Mouse (Mus musculus): Measurements from ENCODE around the gene Fgfr2.

DNA sequence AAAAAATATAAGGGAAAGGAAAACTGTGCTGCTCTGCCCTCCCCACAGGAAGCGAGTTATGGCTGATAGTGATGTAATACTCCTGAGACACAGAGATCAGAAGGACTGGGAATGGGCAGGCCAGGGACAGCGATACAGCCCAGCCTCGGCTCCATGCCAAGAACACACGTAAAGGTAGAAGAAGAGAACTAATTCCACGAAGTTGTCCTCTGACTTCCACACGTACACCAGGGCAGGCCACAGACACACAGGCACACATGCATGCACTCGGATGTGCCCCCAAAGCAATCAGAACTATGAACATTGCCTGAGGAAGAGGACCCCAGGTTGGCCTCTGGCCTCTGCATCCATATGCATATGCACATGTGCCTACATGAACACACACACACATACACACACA lies 318.7 kb downstream of the Fgfr2 start:
- TF ChIP-seq ZC3H11A (IDR thresholded peaks at IDR 0.05; ENCODE audit: borderline replicate concordance, low read depth, low read length) (no peak), MAFK (IDR thresholded peaks at IDR 0.05; ENCODE audit: insufficient read depth, low read depth, low read length) (no peak)
